In the genomic region with DNA sequence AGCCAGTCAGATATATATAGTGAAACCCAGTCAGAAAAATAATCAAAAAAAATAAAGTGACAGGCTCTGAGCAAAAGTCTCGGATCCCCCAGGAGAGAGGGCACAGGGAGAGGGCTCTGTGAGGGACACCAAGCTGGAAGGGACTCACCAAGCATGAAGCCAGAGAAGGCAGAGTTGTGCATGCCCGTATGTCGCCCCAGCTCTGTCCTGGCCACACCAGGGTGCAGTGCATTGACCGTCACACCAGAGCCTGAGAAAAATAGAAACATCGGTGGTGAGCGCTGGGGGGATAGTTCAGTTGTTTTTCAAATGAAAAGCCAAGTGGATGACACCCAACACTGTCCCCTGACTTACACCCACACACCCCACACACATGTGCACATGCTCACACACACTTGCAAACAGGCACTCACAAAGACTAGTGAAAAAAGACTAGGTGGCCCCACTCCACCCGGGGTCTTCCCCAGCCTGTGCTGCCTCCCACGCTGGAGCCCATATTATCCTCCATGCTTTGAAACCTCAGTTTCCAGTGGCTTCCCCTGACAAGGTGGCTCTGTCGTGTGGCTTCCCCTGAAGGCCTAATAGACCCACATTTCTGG, we compare ENCODE assay signal across 24 mouse cellular contexts. TPM values are rescaled to one million over a fixed set of nuclear protein-coding genes. Genes with fewer than 3 reads are reported as not detected.
"Had no signal": no experiment of that assay in that cellular context is flagged by ENCODE, and none has a peak within 500 bp of the region (broad histone marks: within the 10 kb centered on the region; RNA-seq: fewer than 3 reads in every experiment).

No protein-coding gene starts in this region.

- H3K4me1 ChIP-seq: hindbrain, embryonic 13.5 days; kidney, embryonic 15.5 days; limb, embryonic 12.5 days had no signal

- H3K27ac ChIP-seq: hindbrain, embryonic 13.5 days; kidney, embryonic 15.5 days; kidney, postnatal 0 days; limb, embryonic 12.5 days; liver, embryonic 14.5 days had no signal

- DNase-seq: forebrain, postnatal 0 days; gastrocnemius, postnatal 14 days; gastrocnemius, postnatal 36 days; heart, adult 18-20 months; heart, postnatal 10 days; kidney, adult 11 months; kidney, adult 2 months; kidney, adult 9 months; kidney, postnatal 14 days; kidney, postnatal 36 days; layer of hippocampus, adult 9-11 months; layer of hippocampus, postnatal 36 days; left cerebral cortex, postnatal 4 days had no signal

- H3K4me2 ChIP-seq: heart, embryonic 11.5 days; hindbrain, embryonic 13.5 days; kidney, embryonic 15.5 days; limb, embryonic 12.5 days had no signal

- H3K4me3 ChIP-seq: hindbrain, embryonic 13.5 days; kidney, embryonic 15.5 days; limb, embryonic 12.5 days had no signal

- H3K9ac ChIP-seq: forebrain, postnatal 0 days; hindbrain, embryonic 13.5 days; kidney, embryonic 15.5 days; limb, embryonic 12.5 days; liver, embryonic 14.5 days had no signal

- H3K27me3 ChIP-seq: hindbrain, embryonic 13.5 days; kidney, embryonic 15.5 days; limb, embryonic 12.5 days had no signal

- H3K9me3 ChIP-seq: hindbrain, embryonic 13.5 days; kidney, embryonic 15.5 days had no signal

- ATAC-seq: forebrain, postnatal 0 days; hindbrain, embryonic 16.5 days; intestine, embryonic 16.5 days had no signal

RNA-seq across cellular contexts. Expression of gene Gp6, which starts 32.8 kb away (rescaled TPM):
- polyA plus RNA-seq: forebrain, postnatal 0 days; gonadal fat pad, adult 2 months; kidney, embryonic 15.5 days; kidney, postnatal 0 days; large intestine, adult 2 months; liver, adult 2 months had no signal
